Mouse (Mus musculus) frontal cortex, postnatal 10 days (tissue): ENCODE measurements at regions not wholly inside any gene's neighbourhood (a gene's known extent, or its start where the extent isn't known, plus 50 kb on each side); places are given as distances from the start of the nearest gene placed in this dataset.

Source experiments
- DNase-seq, 2 experiments: peaks; one replicate each; pipeline ENCODE4 v3.0.0; 2022; ENCODE audit warnings: low spot score in 2 of 2, mixed read lengths in 1 of 2

- DNase-seq = no peak
Measured at GRCm38 (mm10) chr13:52015066-52015465, 168.6 kb downstream of the Gadd45g start.

- no peak for DNase-seq
Measured at GRCm38 (mm10) chr13:52015496-52015895, 169.0 kb downstream of the Gadd45g start.

GRCm38 (mm10) chr13:52017598-52018190, 171.2 kb downstream of the Gadd45g start:
- DNase-seq = no peak

GRCm38 (mm10) chr13:52019647-52020046, 173.2 kb downstream of the Gadd45g start:
- no peak for DNase-seq

GRCm38 (mm10) chr13:52021150-52021549, 174.7 kb downstream of the Gadd45g start:
- no peak for DNase-seq

- DNase-seq = no peak
Measured at GRCm38 (mm10) chr13:52021828-52022227, 175.3 kb downstream of the Gadd45g start.

GRCm38 (mm10) chr13:52022529-52022928, 176.1 kb downstream of the Gadd45g start:
- DNase-seq = no peak

- DNase-seq = no peak
Measured at GRCm38 (mm10) chr13:52024349-52024748, 177.9 kb downstream of the Gadd45g start.

- DNase-seq = no peak
Measured at GRCm38 (mm10) chr13:52024832-52025481, 178.5 kb downstream of the Gadd45g start.

- DNase-seq = no peak
Measured at GRCm38 (mm10) chr13:52025482-52025848, 179.0 kb downstream of the Gadd45g start.

- no peak for DNase-seq
Measured at GRCm38 (mm10) chr13:52026291-52026690, 179.8 kb downstream of the Gadd45g start.

- no peak for DNase-seq
Measured at GRCm38 (mm10) chr13:52029868-52030422, 183.5 kb downstream of the Gadd45g start.

GRCm38 (mm10) chr13:52031465-52031864, 185.0 kb downstream of the Gadd45g start:
- DNase-seq = no peak

- DNase-seq = no peak
Measured at GRCm38 (mm10) chr13:52035731-52036130, 189.3 kb downstream of the Gadd45g start.

- DNase-seq = no peak
Measured at GRCm38 (mm10) chr13:52036351-52036750, 189.9 kb downstream of the Gadd45g start.

- DNase-seq = no peak
Measured at GRCm38 (mm10) chr13:52037218-52037617, 190.7 kb downstream of the Gadd45g start.

GRCm38 (mm10) chr13:52041467-52042421, 195.3 kb downstream of the Gadd45g start:
- DNase-seq = no peak

- no peak for DNase-seq
Measured at GRCm38 (mm10) chr13:52042867-52043266, 196.4 kb downstream of the Gadd45g start.

- DNase-seq = no peak
Measured at GRCm38 (mm10) chr13:52043916-52044315, 197.4 kb downstream of the Gadd45g start.

- DNase-seq = no peak
Measured at GRCm38 (mm10) chr13:52045349-52045748, 198.9 kb downstream of the Gadd45g start.

- no peak for DNase-seq
Measured at GRCm38 (mm10) chr13:52046020-52046419, 199.5 kb downstream of the Gadd45g start.

GRCm38 (mm10) chr13:52046700-52047099, 200.2 kb downstream of the Gadd45g start:
- no peak for DNase-seq
